Mouse (Mus musculus): ENCODE measurements at regions not wholly inside any gene's neighbourhood (a gene's known extent, or its start where the extent isn't known, plus 50 kb on each side); places are given as distances from the start of the nearest gene placed in this dataset.

- peak; percentile 6 to 11 for DNase-seq
Measured at GRCm38 (mm10) chrX:44228847-44229246, 139.3 kb downstream of the Dcaf12l2 start.
